7 mouse cellular contexts compared by ENCODE assay signal in the genomic region with DNA sequence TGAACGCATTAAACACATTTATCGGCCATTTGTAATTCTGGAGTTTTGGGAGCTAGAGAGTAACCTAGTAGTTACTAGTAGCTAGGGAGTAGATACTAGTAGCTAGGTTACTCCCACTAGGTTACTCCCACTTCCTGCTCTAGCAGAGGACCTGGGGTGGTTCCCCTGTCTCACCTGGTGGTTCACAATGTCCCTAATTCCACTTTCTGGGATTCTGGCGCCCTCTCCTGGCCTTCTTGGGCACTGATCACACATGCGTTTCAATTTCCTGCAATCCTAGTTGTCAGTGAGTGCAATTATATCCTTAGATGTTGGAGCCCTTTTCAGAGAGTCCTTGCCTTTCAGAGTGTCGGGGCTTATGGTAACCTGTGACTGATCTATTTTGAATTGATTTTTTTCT. TPM values are rescaled to one million over a fixed set of nuclear protein-coding genes. Genes with fewer than 3 reads are reported as not detected.
A peak's percentile ranks its signal among the peaks of the same experiment; 100 is the strongest.
DNase-seq lines count a peak whose midpoint lies in the region; ATAC-seq lines count a peak whose summit lies in the region.

No protein-coding gene starts in this region.

- ATAC-seq in granulocyte monocyte progenitor cell, adult 5-6 weeks (replicated peaks; ENCODE audit: poor library complexity, severe bottlenecking): peak; percentile 77

- peak; percentile 72 for DNase-seq in layer of hippocampus, adult 11-12 months (ENCODE audit: low spot score)
- no peak for DNase-seq in layer of hippocampus, adult 9-10 months (ENCODE audit: low spot score)
- DNase-seq in NIH3T3 (ENCODE audit: low read depth): peak; percentile 50
- DNase-seq in c-Kit-positive CD71-positive TER-119-negative erythroid progenitor cells, embryonic 14.5 days (ENCODE audit: low read depth): peak; percentile 31
- peak; percentile 58 for DNase-seq in left cerebral cortex, postnatal 4 days
- peak; percentile 62 for DNase-seq in retina, postnatal 1 day

- intact Hi-C loops in left cerebral cortex, postnatal 4 days (cut with DNase I): no loop called here

RNA-seq across cellular contexts. Expression of gene Trank1, which starts 2.7 kb away (rescaled TPM):
- total RNA-seq in granulocyte monocyte progenitor cell, adult 5-6 weeks (2014; fragmentation: Nextera tagmentation): not detected in 2 replicates
- total RNA-seq in granulocyte monocyte progenitor cell, adult 5-6 weeks (2017): not detected in 2 replicates
- 100 to 1,000 TPM; 128 to 152 TPM for total RNA-seq in left cerebral cortex, postnatal 4 days (2021)

RNA-seq across cellular contexts. Expression of gene Epm2aip1, which starts 42.5 kb away (rescaled TPM):
- 21.9 and 25.8 TPM in 2 replicates for total RNA-seq in granulocyte monocyte progenitor cell, adult 5-6 weeks (2014; fragmentation: Nextera tagmentation)
- total RNA-seq in granulocyte monocyte progenitor cell, adult 5-6 weeks (2017): 15.9 and 18.7 TPM in 2 replicates
- 10 to 100 TPM; 84.9 to 85.6 TPM for total RNA-seq in left cerebral cortex, postnatal 4 days (2021)

RNA-seq across cellular contexts. Expression of gene Mlh1, which starts 42.6 kb away (rescaled TPM):
- 46.0 and 47.0 TPM in 2 replicates for total RNA-seq in granulocyte monocyte progenitor cell, adult 5-6 weeks (2014; fragmentation: Nextera tagmentation)
- total RNA-seq in granulocyte monocyte progenitor cell, adult 5-6 weeks (2017): 46.9 and 61.6 TPM in 2 replicates
- total RNA-seq in left cerebral cortex, postnatal 4 days (2021): 10 to 100 TPM; 27.0 to 30.7 TPM

Comparison
In these comparisons a context has a peak if more than half of its experiments do, and no peak if none do; other contexts are left out.
1. RNA of gene Trank1, which starts 2.7 kb away (total RNA-seq): 128 to 152 TPM in left cerebral cortex, postnatal 4 days; not detected in granulocyte monocyte progenitor cell, adult 5-6 weeks; every median in the first group is over 100 times any median in the second.